In the genomic region with DNA sequence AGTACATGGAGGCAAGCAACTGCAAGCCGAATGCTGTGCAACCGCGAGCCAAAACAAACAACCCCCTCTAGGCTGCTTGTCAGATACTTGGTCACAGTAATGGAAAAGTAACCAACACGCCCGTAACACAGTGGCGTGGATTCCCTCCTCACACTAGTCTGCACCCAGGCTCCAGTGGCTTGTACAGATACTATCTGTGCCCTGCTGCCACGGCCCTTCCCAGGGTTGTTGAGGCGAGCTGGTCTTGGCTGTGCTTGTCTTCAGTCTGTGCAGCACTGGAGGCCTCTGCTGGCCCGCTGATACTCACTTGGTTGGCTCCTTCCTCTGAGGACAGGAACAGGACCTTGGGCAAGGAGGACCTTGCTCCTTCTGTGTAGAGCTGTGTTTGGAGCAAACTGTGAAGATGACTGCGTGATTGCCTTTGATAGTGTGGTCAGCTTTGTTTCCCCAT, we compare ENCODE assay signal across 8 mouse cellular contexts. TPM values are rescaled to one million over a fixed set of nuclear protein-coding genes. Genes with fewer than 3 reads are reported as not detected.
A peak's percentile ranks its signal among the peaks of the same experiment; 100 is the strongest.
DNase-seq lines count a peak whose midpoint lies in the region; ATAC-seq lines count a peak whose summit lies in the region.

No protein-coding gene starts in this region.

- H3K27me3 ChIP-seq in embryonic facial prominence, embryonic 10.5 days (replicated peaks; ENCODE audit: low read depth, poor library complexity, severe bottlenecking), result no peaks in the 10 kb centered on the region

- WGBS in embryonic facial prominence, embryonic 10.5 days, result 84% methylated on average over 10 of the region's 10 CpGs

- H3K9me3 ChIP-seq in embryonic facial prominence, embryonic 10.5 days, result no peaks in the 10 kb centered on the region

- DNase-seq in ovary, adult 18-20 months (ENCODE audit: low spot score), result peak; percentile 36
- DNase-seq in ovary, postnatal 10 days (ENCODE audit: low spot score), result no peak
- DNase-seq in embryonic facial prominence, embryonic 10.5 days (ENCODE audit: low spot score), result no peak
- DNase-seq in thymus, postnatal 10 days (ENCODE audit: low spot score in 2 of 2), result no peak
- DNase-seq in spleen, postnatal 14 days (ENCODE audit: low spot score in 2 of 2), result no peak
- no peak for DNase-seq in frontal cortex, adult 2 months (ENCODE audit: extremely low spot score in 1 of 2, low spot score in 1 of 2)

- 0 out of 2 replicates have a peak overlapping the region, but pooled peaks have one; percentile 20 for H3K27ac ChIP-seq in embryonic facial prominence, embryonic 10.5 days (replicated peaks)

- peaks cover 58% of the 10 kb centered on the region for H3K4me1 ChIP-seq in embryonic facial prominence, embryonic 10.5 days

- peak; percentile 23 to 36; a peak in 2 of 4 replicates for ATAC-seq in hematopoietic stem cell, adult 5-6 weeks (replicated peaks in 1 of 2; ENCODE audit: insufficient read depth in 1 of 2, low FRiP score in 2 of 2, low TSS enrichment in 1 of 2, low read depth in 1 of 2, poor library complexity in 2 of 2, severe bottlenecking in 2 of 2)
- peak; percentile 74 for ATAC-seq in megakaryocyte, adult 5-6 weeks (ENCODE audit: poor library complexity, severe bottlenecking)

- no peaks in the 10 kb centered on the region for H3K36me3 ChIP-seq in embryonic facial prominence, embryonic 10.5 days (replicated peaks)

- no peak overlapping the region for H3K4me3 ChIP-seq in embryonic facial prominence, embryonic 10.5 days

RNA-seq across cellular contexts. Expression of a gene that starts 52.9 kb away (rescaled TPM):
- polyA plus RNA-seq in embryonic facial prominence, embryonic 10.5 days (2016; fragmentation: Nextera tagmentation; extraction: Ambion mirVana), result 15.6 and 16.8 TPM in 2 replicates
- 5.6 and 16.6 TPM in 2 replicates for total RNA-seq in hematopoietic stem cell, adult 5-6 weeks (2017)
- total RNA-seq in megakaryocyte, adult 5-6 weeks (2015), result 11.4 and 11.9 TPM in 2 replicates
- total RNA-seq in megakaryocyte, adult 5-6 weeks (2017), result 7.6 and 10.5 TPM in 2 replicates
- polyA plus RNA-seq in frontal cortex, adult 2 months (2012; rRNA removed), result 35.4 and 38.4 TPM in 2 replicates
